Mouse (Mus musculus): ENCODE measurements at regions not wholly inside any gene's neighbourhood (a gene's known extent, or its start where the extent isn't known, plus 50 kb on each side); places are given as distances from the start of the nearest gene placed in this dataset.

DNA sequence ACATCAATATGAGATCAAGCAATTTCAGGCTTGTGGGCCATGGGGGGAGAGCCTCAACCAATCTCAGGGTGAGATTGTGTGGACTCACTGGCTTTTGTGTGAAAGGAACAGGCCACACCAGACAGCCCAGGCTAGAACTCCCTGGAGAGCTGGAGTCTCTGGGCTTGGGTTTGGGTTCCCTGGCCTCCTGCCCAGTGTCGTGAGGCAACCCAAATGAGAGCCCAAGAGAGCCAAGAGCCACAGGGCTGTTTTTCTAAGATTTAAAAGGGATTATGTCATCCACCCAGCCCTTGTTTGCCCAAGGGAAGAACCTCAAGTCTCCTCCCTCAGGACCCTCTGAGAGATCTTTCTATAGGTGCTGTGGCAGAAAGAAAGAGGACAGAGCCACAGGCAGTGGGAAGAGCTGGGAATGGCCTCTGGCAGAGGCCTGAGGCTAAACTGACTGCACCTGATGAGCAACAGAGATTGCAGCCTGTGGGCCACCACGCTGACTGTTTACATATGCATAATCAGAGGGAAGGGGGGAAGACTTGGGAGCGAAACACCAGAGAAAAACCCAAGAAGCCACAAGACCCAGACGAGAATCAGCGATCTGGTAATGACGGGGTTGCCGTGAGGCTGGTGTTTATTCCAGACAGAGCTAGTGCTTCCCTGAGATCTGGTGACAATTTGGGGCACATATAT lies 92.1 kb downstream of the Bcl2l11 start:
- no peak for DNase-seq (ENCODE audit: low spot score in 2 of 2)

DNA sequence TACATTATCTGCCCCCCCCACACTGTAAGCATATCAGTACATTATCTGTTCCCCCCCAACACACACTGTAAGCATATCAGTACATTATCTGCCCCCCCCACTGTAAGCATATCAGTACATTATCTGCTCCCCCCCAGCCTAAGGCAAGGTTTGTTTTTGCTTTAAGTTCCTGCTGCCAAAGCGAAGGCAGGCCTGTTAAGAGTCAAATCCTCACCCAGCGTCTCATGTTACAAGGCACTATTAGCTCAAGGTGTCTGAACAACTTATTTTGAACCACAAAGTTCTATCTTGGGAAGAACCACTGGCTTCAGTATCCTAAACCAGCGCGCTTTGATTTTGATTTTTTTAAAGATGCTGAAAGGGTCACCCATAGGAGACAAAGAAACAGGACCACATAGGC lies 93.1 kb downstream of the Bcl2l11 start:
- DNase-seq (ENCODE audit: low spot score in 2 of 2) = no peak

DNA sequence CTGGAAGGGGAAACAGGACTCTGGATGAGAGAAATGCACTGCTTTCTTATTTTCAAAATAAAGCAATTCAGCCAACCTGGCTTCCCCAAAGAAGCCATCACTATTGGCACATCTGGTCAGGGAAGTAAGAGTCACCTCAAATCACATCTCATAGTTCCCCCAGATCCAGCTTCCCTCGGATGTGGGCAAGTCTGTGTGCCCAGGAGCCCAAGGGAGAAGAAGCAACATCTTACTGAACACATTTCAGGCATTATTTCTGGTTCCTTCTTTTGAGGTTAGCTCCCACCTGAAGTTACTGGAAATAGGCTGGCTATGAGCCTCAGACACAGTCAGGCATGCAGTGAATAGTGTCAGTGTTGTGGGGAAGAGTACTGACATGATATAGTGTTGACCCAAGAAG lies 95.2 kb downstream of the Bcl2l11 start:
- DNase-seq (ENCODE audit: low spot score in 2 of 2) = no peak

DNA sequence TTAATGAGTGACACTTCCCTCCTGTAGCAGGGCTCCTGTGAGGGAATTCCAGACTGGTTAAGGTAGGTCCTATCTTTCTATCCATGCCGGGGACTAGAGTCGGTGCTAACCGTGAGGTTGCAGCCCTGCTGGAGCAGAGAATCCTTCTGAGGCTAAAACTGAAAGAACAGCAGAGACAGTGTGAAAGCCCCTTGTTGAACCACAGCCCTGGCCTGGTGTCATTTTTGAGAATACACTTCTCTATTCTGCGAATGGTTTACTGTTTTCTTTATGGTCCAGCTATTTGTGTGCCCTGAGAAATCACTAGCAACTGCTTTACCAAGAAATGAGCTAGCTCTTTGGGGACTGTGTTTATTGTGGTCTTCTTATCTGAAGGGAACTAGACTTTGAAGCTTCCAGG lies 95.8 kb downstream of the Bcl2l11 start:
- no peak for DNase-seq (ENCODE audit: low spot score in 2 of 2)

- no peak for DNase-seq (ENCODE audit: low spot score in 2 of 2)
Measured at GRCm38 (mm10) chr2:128226465-128227047, 100.7 kb downstream of the Bcl2l11 start.

DNA sequence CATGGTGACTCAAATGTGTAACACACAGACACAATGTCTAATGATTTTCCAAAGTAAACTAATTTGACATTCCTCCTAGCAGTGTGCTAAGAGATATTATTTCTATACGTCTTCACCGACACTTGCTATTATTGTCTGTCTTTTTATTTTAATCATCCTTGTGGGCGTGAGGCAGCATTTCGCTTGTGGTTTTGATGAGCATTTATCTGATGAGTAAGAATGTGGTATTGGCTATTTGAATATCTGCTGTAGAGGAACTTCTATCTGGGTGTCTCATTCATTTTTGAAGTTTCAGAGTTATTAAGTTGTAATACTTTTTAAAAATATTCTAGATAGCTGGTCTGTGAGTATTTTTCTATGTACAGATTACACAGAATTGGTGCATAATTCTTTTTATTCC lies 103.9 kb downstream of the Bcl2l11 start:
- DNase-seq (ENCODE audit: low spot score in 2 of 2) = no peak

DNA sequence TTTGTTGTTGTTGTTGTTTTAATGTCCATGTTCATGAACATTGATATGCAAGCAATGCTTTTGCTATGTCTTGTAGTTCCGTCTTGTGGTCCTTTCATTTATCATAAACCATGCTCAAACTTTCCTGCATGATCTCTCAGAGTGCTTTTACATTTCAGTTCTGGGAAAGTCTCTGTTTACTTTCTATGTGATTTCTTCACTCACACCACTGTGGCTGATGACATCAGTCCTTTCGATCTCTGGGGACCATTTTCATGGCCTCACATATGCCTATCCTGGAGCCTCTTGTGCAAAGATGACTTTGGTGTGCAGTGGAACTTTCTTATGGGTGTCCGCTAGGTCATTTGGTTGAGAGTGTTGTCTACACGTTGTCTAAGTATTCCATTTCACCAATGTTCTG lies 105.1 kb downstream of the Bcl2l11 start:
- no peak for DNase-seq (ENCODE audit: low spot score in 2 of 2)

DNA sequence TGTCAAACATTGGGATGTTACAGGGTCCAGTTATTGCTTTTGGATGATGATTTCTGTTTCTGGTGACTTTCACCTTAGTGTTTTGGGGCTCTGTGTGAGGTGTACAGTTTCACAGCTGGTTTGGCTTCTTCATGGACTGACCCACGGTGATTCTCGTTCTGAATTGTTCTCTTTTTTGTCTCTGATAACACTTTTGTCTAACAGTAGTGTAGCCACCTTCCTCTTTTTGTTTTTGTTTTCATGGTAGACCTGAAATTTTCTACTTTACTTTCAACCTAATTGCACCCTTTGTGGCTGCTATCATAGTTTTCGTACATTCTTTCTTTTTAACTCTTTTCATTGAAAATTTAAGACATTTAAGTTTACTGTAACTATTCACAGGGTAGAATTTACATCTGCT lies 105.5 kb downstream of the Bcl2l11 start:
- DNase-seq (ENCODE audit: low spot score in 2 of 2) = no peak

- DNase-seq (ENCODE audit: low spot score in 2 of 2) = no peak
Measured at GRCm38 (mm10) chr2:128232027-128232426, 106.2 kb downstream of the Bcl2l11 start.

GRCm38 (mm10) chr2:128235127-128235526 lies 109.3 kb downstream of the Bcl2l11 start:
- peak in 1 of 2 experiments; percentile 11 for DNase-seq (ENCODE audit: low spot score in 2 of 2)

DNA sequence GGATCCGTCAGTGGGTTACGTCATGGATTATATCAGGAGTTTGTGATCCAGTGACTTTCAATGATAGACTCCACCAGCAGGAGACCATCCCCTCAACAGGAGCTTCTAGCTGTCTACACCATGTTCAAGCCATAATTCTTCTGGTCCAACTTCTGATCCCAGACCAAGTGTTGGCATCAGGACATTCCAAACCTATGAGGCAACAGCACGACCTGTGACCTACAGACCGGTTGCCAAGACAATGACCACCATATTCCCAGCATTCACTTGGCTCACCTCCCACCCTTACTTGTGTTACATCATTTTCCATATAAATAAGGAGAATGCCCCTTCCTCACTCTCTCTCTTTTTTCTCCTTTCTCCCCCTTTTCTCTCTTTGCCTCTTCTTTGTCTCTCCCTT lies 113.6 kb downstream of the Bcl2l11 start:
- no peak for DNase-seq (ENCODE audit: low spot score in 2 of 2)

DNA sequence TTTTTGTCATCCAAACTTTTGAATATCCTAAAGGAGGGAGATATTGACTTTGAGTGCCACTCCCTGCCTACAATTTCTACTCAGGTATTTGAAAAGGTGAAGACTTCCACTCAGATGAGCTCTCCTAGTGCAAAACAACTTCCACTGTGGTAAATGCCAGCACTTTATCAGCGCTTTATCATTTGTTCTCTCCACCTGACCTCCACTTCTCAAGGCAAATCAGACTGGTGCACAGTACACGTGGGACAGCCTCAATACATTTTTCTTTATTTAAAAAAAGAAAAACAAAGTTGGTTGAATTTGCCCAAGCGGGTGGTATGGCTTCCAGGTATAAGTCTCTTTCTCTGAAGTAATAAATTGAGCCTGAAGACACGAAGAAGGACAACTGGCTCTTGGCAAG lies 114.2 kb downstream of the Bcl2l11 start:
- DNase-seq (ENCODE audit: low spot score in 2 of 2) = no peak

- no peak for DNase-seq (ENCODE audit: low spot score in 2 of 2)
Measured at GRCm38 (mm10) chr2:128240536-128241279, 114.9 kb downstream of the Bcl2l11 start.

DNA sequence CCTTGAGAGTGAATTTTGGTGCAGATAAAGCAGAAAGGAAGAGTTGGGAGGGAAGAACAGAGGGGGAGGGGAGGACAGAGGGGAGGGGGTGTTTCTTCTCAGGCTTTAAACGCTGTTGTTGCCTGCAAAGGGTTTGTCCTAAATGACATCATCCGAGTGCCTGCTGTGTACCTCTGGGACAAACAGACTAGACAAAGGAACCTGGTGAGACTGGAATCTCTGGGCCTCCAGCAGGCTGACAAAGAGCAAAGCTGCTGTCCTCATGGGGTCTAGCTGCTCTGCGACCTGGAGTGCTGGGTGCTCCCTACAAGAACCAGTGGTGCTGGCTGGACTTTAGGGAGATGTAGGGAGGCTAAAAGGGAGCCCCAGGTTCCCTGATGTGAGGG lies 115.4 kb downstream of the Bcl2l11 start:
- DNase-seq (ENCODE audit: low spot score in 2 of 2) = no peak

- DNase-seq (ENCODE audit: low spot score in 2 of 2) = peak; percentile 7 to 30
Measured at GRCm38 (mm10) chr2:128245544-128245943, 119.7 kb downstream of the Bcl2l11 start.

- no peak for DNase-seq (ENCODE audit: low spot score in 2 of 2)
Measured at GRCm38 (mm10) chr2:128247967-128248366, 122.1 kb downstream of the Bcl2l11 start.

- DNase-seq (ENCODE audit: low spot score in 2 of 2) = no peak
Measured at GRCm38 (mm10) chr2:128249188-128249587, 123.3 kb downstream of the Bcl2l11 start.

DNA sequence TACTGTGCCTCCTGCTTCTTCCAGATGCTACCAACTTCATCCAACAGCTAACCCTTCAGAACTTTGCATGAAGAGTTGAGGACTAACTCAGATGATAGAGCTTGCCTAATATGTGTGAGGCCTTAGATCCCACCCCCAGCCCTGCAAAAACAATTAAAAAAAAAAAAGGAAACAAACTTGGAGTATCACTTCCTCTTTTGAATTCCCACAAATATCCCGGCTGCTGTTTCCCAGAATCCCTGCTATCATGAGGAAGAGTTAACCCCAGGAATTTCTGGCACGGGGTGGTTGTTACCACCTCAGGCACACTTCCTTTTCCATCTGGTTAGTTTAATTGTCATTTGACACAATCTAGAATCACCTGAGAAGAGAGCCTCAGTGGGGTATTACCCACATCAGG lies 123.8 kb downstream of the Bcl2l11 start:
- no peak for DNase-seq (ENCODE audit: low spot score in 2 of 2)

DNA sequence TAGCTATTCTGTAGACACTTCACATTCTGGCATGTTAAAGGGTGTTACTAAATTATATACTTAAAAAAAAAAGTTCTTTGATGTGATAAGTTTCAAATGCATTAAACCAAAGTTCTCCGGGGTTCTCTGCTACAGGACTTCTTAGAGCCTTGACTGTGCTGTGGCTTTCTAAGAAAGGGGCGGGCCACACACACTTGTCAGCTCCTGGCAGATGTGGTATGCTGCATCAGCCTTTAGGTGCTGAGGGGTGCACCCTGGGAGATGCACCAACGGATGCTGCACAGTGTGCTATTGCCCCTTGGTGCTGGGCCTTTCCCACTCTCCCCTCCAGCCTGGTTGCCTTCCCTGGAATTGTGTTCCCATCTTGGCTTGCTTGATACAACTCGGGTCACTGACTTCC lies 125.0 kb downstream of the Bcl2l11 start:
- DNase-seq (ENCODE audit: low spot score in 2 of 2) = no peak

DNA sequence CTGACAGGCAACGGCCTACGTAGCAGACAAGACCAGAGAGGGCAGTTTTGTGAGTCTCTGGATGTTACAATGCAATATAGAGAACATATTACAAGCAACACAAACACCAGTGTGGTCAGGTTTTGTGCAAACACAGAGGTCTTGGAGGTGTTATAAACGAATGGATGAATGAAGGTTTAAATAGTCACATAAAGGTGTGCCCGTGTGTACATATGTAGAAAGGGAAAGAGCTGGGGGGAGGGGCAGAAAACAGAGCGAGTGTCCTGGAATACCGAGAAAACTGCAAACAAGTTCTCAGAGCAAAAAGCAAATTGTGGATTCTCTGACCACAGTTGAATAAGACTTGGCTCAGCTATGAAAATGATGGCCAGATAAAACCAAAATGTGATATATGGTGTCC lies 130.8 kb downstream of the Bcl2l11 start:
- DNase-seq (ENCODE audit: low spot score in 2 of 2) = no peak

GRCm38 (mm10) chr2:128257262-128257661 lies 131.4 kb downstream of the Bcl2l11 start:
- no peak for DNase-seq (ENCODE audit: low spot score in 2 of 2)

- no peak for DNase-seq (ENCODE audit: low spot score in 2 of 2)
Measured at GRCm38 (mm10) chr2:128263880-128264279, 138.0 kb downstream of the Bcl2l11 start.

Measured in left cerebral cortex, adult 9 months (tissue).